Mouse (Mus musculus): ENCODE measurements around the gene Scel.

- TF ChIP-seq CTCF (IDR thresholded peaks at IDR 0.05; ENCODE audit: extremely low read depth, insufficient read length, insufficient replicate concordance, low read depth, low read length) (no peak), POLR2A (IDR thresholded peaks at IDR 0.05; ENCODE audit: low read depth, low read length) (no peak)
Observed at GRCm38 (mm10) chr14:103500941-103501340, 12.2 kb upstream of the Scel start.
